Mouse (Mus musculus) colon, adult 2 months (tissue): ENCODE data around the gene 3110018I06Rik. TPM values are rescaled to one million over a fixed set of nuclear protein-coding genes. Genes with fewer than 3 reads are reported as not detected.

ENCODE experiments used
- polyA plus RNA-seq: library from polyadenylated mRNA; depleted of rRNA; stranded (reverse); fragments of >200 nt; gene quantifications from 2 replicates; pipeline ENCODE4 v1.2.3, GENCODE M21; 2012; rRNA removed

3110018I06Rik gene
- not detected in 2 replicates for polyA plus RNA-seq

DNA sequence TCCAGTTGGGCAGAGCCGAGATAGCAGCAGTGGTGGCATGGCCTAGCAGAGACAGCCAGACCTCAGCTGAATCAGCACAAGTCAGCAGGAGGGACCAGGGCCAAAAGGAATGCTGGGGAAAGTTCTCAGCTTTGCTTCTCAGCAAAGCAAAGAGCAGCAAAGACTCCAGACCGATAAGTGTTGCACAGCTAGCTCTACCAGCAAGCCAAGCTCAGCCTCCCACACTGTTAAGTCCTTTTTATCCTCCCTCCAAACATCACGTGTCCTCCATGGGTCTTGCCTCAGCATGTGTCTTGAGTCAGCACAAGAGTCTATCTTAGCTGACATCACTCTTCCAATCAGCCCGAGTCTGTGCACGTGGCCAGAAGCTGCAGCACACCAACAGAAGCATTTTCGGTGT lies at the start of gene 3110018I06Rik:
TSS of gene 3110018I06Rik (plus strand) at position 262 of the 400 bp plus-strand sequence.

